Mouse (Mus musculus): ENCODE data around the gene Ch25h.

Gene Ch25h

GRCm38 (mm10) chr19:34474991-34475971 is at the start of gene Ch25h:
Gene Ch25h (minus strand): TSS chr19:34475164.
- peak; percentile 18 for DNase-seq

- DNase-seq, result no peak
Observed at GRCm38 (mm10) chr19:34524646-34525045, 49.7 kb upstream of the Ch25h start.

GRCm38 (mm10) chr19:34523106-34523725 is 48.3 kb upstream of the Ch25h start:
- no peak for DNase-seq

GRCm38 (mm10) chr19:34521978-34522377 is 47.0 kb upstream of the Ch25h start:
- no peak for DNase-seq

DNA sequence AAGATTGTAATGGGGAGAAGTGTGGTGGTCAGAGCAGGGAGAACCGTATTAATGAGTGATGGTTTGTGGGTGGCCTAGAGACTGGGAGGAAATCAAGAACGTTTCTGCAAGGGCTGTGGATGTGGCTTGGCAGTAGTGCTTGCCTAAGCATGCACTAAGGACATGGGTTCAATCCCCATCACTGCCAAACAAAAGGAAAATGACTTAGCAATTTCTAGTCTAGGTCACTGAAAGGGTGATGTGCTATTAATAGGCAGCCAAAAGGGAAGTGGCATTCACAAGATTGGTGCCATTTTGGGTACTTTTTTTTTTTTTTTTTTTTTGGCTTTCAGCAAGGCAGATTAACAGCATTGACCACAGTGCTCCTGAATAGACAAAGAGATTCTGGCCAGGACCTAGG is 46.4 kb upstream of the Ch25h start:
- no peak for DNase-seq

DNA sequence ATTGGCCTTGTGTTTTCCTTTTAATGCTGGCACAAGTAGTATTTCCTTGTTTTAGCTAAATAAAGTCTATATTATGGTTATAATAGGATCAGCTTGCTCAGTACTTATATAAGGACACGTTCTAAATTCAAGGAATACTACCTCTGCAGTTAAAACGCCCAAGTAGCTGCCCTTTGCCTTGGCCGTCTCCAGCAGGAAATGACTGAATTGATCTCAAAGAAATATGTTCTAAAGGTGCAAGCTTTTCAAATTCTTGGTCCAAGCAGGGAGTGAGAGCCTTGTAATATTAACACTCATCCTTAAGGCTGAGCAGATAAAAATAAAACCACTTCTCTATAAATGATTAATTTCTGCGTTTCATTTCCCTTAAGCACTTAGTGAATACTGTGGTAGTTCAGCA is 45.1 kb upstream of the Ch25h start:
- DNase-seq, result no peak

GRCm38 (mm10) chr19:34519646-34520045 is 44.7 kb upstream of the Ch25h start:
- no peak for DNase-seq

DNA sequence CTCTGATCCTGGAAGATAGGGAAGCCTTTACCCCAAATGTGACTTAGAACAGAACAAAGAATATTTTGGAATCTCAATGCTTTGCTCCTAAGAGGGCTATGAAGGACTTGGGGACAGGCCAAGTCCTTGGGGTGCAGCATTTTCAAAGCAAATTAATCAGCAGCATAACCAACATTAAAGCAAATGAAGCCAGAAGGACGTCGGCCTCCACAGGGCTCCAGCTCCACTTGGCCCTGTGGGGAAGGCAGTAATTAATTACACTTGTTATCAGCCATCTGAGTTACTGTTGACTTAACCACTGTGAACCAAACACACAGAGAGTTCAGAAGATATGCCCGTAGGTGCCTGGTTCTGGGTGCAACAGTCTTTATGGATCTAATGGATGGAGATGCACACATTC is 43.8 kb upstream of the Ch25h start:
- DNase-seq, result no peak

GRCm38 (mm10) chr19:34517812-34518594 is 43.0 kb upstream of the Ch25h start:
- DNase-seq, result no peak

GRCm38 (mm10) chr19:34517197-34517596 is 42.2 kb upstream of the Ch25h start:
- DNase-seq, result no peak

DNA sequence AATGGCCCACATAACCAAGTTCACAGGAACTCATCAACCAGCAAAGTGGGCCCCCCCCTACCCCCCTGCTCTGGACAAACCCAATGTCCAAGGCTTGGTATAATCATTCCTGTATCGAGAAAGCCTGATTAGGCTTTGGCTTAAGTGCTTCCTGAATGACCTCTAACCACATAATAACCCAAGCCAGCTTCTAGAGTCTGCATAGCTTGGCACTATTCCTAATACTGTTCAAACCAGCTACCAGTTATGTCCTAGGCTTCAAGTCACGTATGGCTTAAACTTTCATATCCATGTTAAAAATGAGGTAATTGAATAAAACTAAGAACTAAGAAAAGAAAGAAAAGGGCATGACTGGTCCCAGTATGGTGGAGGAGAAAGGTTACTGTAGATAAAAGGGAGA is 41.4 kb upstream of the Ch25h start:
- DNase-seq, result no peak

DNA sequence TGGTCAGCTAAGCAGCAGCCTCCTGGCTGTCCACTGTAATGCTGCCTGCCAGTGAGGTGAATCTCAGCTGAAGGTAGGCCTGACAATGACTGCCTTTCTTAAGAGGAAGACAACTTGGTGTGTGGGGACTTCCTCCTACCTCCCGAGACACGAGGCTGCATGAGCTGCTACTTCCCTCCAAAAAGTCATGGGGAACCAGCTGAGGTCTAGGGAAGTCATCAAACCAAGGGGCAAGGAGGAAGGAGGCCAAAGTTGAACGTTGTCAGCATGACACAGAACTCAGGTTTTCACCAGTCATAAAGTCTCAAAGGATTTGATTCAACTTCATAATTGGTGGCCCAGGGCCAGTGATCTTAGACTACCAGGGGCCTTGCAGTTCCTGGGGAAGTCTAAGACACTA is 40.7 kb upstream of the Ch25h start:
- no peak for DNase-seq

DNA sequence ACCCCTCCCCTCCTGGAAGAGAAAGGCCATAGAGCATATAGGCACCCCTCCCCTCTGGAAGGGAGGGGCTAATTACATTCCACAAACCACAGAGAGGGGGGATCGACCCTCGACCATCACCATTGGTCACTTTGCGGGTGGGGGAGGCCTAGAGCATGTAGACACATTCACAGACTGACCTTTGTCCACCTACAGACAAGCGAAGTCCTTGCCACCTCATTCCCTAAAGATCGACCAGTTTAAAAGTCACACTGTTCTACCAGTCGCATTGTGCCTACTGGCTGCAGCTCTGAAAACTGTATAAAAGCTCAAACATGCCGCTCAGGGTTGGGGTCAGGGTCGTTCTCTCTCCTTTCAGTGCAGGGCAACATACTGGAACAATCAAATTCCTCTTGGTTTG is 36.6 kb upstream of the Ch25h start:
- no peak for DNase-seq

GRCm38 (mm10) chr19:34510717-34511116 is 35.8 kb upstream of the Ch25h start:
- DNase-seq, result no peak

DNA sequence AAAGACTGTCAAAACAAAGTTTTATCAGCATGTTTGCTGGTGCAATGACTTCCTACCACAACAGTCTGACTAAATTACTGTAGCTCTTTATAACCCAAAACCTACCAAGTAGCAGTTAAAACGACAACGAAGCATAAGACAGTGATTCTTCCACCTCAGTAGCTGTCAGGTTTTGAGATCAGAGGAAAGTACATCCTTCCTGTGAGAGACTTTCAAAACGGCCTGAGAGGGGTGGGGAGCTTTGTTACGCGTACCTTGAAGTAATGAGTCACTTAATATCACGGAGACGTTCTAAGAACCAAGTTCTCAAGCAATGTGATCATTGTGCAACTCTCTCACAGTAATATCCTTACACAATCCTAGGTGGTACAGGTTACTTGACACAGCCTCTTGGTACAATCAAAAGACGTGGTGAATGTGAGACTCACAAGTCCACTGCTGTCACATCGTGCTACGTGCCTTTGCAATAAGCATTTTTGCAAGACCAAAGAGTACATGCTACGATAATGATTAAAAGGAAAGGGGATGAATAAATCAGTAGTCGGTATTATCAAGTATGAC is 30.3 kb upstream of the Ch25h start:
- DNase-seq, result no peak

DNA sequence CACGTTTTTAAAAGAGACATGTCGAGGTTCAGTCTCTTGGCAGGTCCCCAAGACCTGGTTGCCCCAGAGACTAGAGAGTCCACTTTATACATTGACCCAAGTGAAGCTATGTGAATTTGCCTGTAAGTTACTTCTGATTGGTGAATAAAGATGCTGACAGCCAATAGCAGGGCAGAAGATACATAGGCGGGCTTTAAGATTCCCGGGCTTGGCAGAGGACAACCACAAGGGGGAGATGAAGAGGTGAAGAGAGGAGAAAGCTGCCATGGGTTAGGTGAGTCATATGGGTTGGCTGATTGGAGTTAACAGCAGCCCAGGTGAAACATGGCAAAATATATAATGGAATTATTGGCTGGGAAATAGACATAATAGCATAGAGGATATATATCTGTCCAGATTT is 25.8 kb upstream of the Ch25h start:
- DNase-seq, result peak; percentile 38

GRCm38 (mm10) chr19:34496353-34496752 is 21.4 kb upstream of the Ch25h start:
- DNase-seq, result no peak

GRCm38 (mm10) chr19:34493859-34494258 is 18.9 kb upstream of the Ch25h start:
- DNase-seq, result no peak

GRCm38 (mm10) chr19:34483547-34483946 is 8.6 kb upstream of the Ch25h start:
- DNase-seq, result peak; percentile 17

DNA sequence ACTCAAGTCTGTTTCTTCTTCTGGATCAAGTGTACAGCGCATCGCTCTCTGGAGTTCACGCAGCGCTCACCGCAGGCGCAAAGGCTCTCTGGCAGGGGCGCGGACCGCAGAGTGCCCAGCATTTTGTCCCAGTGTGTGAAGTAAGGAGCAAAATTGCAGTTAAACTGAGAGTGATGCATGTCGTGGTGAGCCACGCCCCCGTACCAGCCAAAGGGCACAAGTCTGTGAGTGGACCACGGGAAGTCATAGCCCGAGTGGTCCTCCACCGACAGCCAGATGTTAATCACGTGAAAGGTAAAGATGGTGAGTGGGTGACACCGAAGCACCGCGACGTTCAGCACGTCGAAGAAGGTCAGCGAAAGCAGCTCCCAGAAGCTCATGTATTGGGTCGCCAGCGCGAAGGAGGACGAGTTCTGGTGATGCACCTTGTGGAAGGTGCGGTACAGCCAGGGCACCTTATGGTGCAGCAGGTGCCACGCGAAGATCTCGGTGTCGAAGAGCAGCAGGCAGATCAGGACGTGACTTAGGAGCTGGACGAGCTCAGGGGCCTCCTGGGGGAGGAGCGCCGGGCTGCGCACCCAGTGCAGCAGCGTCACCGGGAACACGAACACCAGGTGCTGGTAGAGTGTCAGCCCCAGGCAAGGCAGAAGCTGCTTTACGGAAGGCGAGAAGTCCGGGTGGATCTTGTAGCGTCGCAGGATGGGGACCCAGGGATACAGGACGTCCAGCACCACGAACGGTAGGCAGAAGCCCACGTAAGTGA is 555 bp downstream of the Ch25h start:
- peak; percentile 6 for DNase-seq

DNA sequence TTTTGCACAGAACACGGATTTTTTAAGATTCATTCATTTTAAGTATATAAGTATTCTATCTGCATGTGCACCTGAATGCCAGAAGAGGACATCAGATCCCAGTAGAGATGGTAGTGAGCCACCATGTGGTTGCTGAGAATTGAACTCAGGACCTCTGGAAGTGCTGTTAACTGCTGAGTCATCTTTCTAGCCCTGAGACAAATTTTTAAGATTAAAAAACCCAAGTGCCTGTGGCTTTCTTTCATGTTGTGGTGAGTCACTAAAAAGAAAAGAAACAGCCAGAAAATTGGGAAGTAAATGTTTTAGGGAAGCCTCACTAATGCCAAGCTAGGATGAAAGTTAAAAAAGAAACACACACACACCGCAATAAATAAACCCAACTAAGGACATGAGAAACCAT is 3.3 kb downstream of the Ch25h start:
- DNase-seq, result no peak

- DNase-seq, result no peak
Observed at GRCm38 (mm10) chr19:34468794-34469193, 6.2 kb downstream of the Ch25h start.
